Mouse (Mus musculus) CH12F3 (cell line): ENCODE data around the gene Fcor.

Source experiments
- in situ Hi-C: fragments of 300-500 bp; cut with MboI; formaldehyde crosslinking; loops from 2 replicates; pipeline ENCODE4 v1.14.3; 2020; ENCODE audit warnings: low sequenced_read_pairs

Gene Fcor

GRCm38 (mm10) chr8:3676131-3676992, 4.2 kb upstream of the Fcor start, which contains the start of gene Trappc5:
Gene Trappc5 (plus strand): TSS chr8:3676299.
- in situ Hi-C loops = no loop called here

GRCm38 (mm10) chr8:3674671-3675070, 2.5 kb upstream of the Fcor start:
- in situ Hi-C loops = loop anchor here (5.0 kb wide), 1 partner anchor 37 kb away; no protein-coding TSS in a partner anchor

- in situ Hi-C loops = loop anchor here (5.0 kb wide), 1 partner anchor 33 kb away; no protein-coding TSS in a partner anchor
Measured at GRCm38 (mm10) chr8:3670388-3670787, 1.8 kb downstream of the Fcor start.

- in situ Hi-C loops = no loop called here
Measured at GRCm38 (mm10) chr8:3665507-3665906, 6.7 kb downstream of the Fcor start, which contains the start of gene Mcemp1. Gene Mcemp1 (plus strand): TSS chr8:3665754.

GRCm38 (mm10) chr8:3664405-3664804, 7.8 kb downstream of the Fcor start:
- in situ Hi-C loops = no loop called here

GRCm38 (mm10) chr8:3660889-3661288, 11.3 kb downstream of the Fcor start:
- in situ Hi-C loops = no loop called here

GRCm38 (mm10) chr8:3656725-3657381, 15.3 kb downstream of the Fcor start:
- in situ Hi-C loops = no loop called here

- in situ Hi-C loops = no loop called here
Measured at GRCm38 (mm10) chr8:3655526-3655925, 16.6 kb downstream of the Fcor start, which contains the start of gene Retn. Gene Retn (plus strand): TSS chr8:3655770.

- in situ Hi-C loops = no loop called here
Measured at GRCm38 (mm10) chr8:3654726-3655508, 17.2 kb downstream of the Fcor start.

- in situ Hi-C loops = no loop called here
Measured at GRCm38 (mm10) chr8:3652845-3653244, 19.3 kb downstream of the Fcor start.

GRCm38 (mm10) chr8:3648990-3649389, 23.2 kb downstream of the Fcor start:
- in situ Hi-C loops = no loop called here

- in situ Hi-C loops = no loop called here
Measured at GRCm38 (mm10) chr8:3648268-3648667, 23.9 kb downstream of the Fcor start.

- in situ Hi-C loops = no loop called here
Measured at GRCm38 (mm10) chr8:3647561-3647960, 24.6 kb downstream of the Fcor start.

- in situ Hi-C loops = no loop called here
Measured at GRCm38 (mm10) chr8:3646824-3647531, 25.2 kb downstream of the Fcor start.

- in situ Hi-C loops = no loop called here
Measured at GRCm38 (mm10) chr8:3645804-3646203, 26.4 kb downstream of the Fcor start.

GRCm38 (mm10) chr8:3631478-3631875, 40.7 kb downstream of the Fcor start:
- in situ Hi-C loops = no loop called here

- in situ Hi-C loops = no loop called here
Measured at GRCm38 (mm10) chr8:3630647-3631477, 41.3 kb downstream of the Fcor start, which contains the start of gene Stxbp2. Gene Stxbp2 (plus strand): TSS chr8:3630955.

GRCm38 (mm10) chr8:3628014-3628413, 44.1 kb downstream of the Fcor start:
- in situ Hi-C loops = no loop called here

- in situ Hi-C loops = no loop called here
Measured at GRCm38 (mm10) chr8:3626971-3627370, 45.2 kb downstream of the Fcor start.
